Mouse (Mus musculus) brain, embryonic 18.5 days (tissue): Measurements from ENCODE around the gene Pthlh.
"Not testable (repeated sequence)": the region's sequence is repeated elsewhere in the genome, so short reads cannot be mapped to it uniquely, and the experiment has no call there.

Experiments
- DNase-seq: peaks from one replicate; pipeline ENCODE4 v3.0.0-alpha.2; 2012; ENCODE audit warnings: low read depth, low spot score

Gene Pthlh

GRCm38 (mm10) chr6:147263587-147264565 is at the start of gene Pthlh:
TSS of gene Pthlh (minus strand) at chr6:147264183.
- no peak for DNase-seq

DNA sequence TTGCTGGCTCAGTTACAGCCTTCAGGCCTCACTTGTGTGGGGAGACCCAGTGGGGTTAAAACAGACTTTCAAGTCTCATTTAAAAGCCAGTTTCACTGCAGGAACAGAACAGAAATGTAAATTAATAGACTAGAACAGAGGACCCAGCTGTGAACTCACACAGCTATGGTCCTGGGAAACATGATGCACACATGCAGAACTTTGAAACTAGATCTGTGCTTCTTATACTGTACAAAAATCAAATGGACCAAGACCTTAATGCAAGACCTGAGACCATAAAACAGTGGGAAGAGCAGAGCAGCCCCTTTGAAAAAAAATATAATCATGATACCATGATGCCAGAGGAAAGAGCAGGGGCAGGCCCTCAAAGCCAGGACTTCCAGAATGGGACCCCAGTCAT is 49.3 kb upstream of the Pthlh start:
- DNase-seq: no peak

DNA sequence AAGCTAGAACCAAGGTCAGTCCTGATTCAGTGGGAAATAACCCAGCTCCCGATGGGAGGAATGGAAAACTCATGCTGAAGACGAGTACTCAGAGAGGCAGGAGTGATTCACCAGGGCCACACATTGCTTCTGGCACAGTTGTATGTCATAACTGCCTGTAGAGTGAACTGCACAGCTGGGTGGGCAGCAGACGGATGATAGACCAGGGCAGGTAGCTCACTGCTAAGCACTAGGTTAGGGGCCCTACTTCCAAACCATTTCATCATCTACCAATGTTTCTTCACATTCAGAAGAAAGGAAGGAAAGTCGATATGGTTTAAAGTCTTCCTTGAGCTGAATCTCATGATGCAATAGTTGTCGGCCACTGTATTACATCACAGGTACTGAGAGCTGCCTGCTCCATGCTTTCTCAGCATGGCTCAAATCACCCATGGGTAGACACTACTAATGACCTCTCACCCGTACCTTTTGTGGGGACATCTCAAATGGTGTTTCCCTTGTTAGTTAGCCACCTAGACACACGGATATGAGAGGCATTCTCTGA is 46.5 kb upstream of the Pthlh start:
- DNase-seq: no peak

GRCm38 (mm10) chr6:147310035-147310434 is 46.1 kb upstream of the Pthlh start:
- no peak for DNase-seq

DNA sequence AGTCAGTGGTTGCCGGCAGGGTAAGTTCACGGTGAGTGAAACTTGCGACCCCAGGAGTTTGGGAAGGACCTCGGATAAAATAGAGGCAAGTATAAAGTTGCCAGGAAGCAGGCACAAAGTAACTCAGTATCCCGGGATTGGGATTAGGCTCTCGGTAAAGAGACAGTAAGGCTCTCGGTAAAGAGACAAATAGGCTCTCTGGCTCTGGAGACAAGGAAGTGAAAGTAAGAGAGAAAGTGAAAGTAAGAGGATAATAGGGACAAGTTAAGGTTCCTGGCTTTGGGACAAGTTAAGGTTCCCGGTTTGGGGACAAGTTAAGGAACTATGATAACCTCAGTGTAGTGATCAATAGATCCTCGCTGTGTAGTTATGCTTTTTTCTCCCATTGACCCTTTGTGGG is 40.3 kb upstream of the Pthlh start:
- DNase-seq: not testable (repeated sequence)

DNA sequence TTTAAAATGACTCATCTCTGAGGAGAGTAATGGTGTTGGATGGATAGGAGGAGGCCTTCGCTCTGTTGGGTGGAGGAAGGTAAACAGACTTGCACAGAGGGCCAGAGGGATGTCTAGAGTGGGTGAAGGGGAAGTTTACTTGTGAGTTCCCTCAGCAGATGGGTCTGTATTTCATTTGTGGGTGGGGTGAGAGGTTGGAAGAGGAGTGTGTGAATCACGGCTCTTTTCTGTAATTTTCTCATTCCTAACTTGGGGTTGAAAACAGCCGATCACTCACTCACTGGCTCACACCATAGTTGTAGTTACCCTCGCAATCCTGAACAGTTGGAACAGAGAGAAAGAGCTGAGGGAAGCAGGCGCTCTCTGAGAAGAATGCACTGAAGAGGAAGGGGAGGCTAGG is 35.6 kb upstream of the Pthlh start:
- DNase-seq: no peak

GRCm38 (mm10) chr6:147279309-147279708 is 15.3 kb upstream of the Pthlh start:
- no peak for DNase-seq

DNA sequence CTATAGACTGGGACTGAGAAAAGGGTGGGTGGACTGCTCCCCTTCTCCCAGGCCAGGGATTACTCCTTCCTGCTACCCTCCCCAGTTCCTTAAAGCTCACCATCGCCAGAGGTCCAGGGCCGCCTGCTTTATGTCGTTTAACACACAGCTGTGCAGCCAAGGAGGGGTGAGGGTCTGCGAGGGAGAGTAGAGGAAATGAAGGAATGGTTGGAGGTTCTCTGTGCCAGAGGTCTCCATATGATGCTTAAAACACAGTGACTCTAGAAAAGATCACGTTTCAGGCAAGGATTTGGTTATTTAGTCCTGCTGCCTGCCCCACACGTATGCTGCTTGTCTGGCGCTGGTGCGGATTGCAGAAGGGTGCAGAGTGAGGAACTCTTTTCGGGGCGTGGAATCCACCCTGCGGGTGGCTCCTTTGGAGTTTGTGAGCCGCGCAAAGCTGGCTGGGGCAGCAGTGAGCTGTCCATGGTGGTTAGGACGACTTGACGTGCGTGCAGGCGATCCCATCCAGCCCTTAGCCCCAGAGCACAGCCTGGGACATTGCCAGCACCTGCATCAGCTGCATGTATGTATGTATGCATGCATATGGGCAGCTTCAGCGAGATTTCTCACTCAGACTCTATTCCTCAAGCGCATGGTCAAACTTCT is 4.3 kb upstream of the Pthlh start:
- no peak for DNase-seq

DNA sequence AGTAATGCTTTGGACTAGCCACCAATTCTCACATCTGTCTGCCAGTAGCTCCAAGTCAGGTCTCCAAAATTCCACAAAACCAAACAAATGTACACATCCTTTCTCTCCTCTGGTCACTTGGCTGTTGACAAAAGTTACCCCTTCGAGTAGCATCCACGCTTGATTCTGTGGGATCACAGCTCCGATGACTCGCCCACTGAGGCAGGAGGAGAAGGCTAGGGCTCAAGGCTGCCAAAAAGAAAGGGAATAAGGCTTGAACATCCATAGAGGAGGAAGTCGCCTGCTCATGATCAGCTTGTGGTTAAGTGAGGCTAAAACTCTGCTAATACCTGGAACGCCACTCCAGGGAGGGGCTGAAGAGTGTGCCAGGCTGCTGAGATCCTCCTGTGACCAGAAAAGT is 2.5 kb upstream of the Pthlh start:
- no peak for DNase-seq

GRCm38 (mm10) chr6:147263178-147263577 is 805 bp downstream of the Pthlh start:
- DNase-seq: no peak

DNA sequence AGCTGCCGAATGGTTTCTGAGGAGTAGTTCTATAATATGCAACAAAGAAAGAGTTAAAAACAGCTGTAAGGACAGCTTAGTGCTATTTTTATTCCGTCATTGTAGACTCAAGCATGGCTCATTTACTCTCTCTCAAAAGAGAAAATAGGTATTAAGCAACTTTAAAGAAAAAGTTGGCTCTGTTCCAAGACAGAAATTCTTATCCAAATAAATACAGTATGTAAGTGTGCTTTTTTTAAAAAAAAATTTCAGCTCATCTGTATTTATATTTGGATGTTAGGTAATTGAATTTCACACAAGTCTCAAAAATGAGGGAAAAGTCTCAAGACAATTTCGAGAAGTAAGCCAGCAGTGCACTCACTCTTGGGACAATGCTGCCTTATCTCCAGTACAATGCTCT is 2.4 kb downstream of the Pthlh start:
- DNase-seq: no peak

GRCm38 (mm10) chr6:147260766-147261165 is 3.2 kb downstream of the Pthlh start:
- no peak for DNase-seq

DNA sequence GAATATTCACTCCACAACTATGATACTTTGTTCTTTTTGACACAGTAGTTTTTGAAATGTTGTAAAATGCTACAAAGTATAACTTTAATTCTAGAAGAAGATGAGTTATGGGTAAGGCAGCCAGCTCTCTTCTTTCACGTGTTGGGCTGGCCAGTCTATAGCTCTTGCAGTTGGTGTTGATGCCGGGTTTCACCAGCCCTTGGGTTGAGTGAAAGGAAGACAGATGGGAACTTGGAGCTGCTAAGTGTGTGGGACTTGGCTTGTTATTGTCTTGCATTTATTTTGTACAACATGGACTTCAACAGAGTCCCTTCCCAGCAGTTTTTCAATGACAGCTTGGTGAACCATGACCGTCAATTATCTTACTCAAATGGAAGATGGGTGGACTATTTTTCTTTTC is 16.2 kb downstream of the Pthlh start:
- DNase-seq: no peak

DNA sequence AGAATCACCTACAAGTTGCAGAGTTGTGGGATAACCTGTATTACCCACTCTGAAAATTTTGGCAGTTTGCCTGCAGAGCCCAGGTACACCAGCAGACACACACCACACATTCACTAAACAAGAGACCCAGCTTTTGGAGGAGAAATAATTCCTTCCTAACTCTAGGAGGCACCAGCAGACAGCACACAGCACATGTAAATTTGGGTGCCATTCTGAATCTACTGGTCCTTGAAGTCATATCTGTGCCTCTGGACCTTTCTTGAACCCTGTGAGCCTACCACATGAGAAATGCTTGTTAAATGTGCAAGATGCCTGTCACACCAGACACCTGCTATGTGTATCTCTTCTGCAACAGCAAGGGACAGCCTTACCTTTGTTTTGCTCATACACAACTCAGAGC is 19.7 kb downstream of the Pthlh start:
- DNase-seq: no peak

DNA sequence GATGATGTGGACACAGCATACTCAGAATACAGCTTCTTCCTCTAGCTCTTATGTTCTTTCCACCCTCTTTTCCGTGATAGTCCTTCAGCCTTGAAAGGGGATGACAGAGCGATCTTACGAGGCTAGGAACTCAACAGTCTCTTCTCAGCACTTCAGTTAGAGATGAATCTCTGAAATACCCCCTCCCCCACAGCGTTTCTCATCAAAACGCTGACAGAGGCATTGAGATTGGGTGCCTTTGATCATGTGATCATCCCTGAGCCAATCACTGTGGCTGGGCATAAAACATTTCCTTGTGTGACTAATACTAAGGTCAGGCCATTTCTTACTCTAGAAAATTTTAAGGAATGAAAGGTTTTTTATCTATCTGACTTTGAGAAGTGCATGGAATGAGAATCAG is 20.3 kb downstream of the Pthlh start:
- no peak for DNase-seq

DNA sequence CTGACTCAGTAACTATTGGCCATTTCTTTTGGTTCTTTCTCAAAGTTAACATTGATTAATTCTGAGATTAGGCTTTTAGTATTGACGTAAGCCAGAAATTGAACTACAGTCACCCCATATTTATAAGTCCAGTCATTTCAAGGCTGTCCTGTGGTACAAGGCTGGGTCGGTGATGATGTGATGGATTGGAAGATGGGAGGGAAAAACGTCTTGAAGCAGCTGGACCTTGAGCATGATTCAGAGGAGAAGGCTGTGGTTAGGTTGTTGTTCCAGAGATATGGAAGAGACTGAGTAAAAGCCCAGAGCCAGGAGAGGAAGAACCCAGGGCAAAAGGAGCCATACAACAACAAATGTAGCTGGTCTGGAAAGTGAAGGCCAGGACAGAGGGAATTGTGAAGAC is 22.4 kb downstream of the Pthlh start:
- no peak for DNase-seq

DNA sequence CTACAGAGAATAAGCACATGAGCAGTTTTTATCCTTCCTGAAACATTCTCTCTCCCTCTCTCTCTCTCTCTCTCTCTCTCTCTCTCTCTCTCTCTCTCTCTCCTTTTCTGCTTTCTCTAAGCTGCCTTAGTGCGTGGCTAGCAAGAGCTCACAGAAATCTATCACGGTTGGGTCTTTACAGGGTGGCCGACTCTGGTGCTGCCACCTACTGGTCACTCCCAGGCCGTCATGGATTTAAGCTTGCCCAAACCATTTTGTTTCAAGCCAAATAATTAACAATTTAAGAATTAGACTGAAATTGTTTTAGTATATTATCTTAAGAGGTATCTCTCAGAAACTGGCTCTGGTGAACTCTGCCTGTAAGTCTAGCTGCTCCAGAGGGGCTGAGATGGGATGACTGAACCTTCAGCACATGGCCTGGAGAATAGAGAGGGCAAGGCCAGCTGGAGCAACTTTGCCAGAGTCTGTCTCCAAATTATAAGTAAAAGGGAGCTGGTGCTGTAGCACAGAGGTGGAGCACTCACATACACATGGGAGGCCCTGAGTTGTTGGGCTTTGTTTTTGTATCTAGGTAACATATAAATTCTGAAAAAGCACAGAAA is 23.7 kb downstream of the Pthlh start:
- no peak for DNase-seq

GRCm38 (mm10) chr6:147226696-147227095 is 37.3 kb downstream of the Pthlh start:
- no peak for DNase-seq

DNA sequence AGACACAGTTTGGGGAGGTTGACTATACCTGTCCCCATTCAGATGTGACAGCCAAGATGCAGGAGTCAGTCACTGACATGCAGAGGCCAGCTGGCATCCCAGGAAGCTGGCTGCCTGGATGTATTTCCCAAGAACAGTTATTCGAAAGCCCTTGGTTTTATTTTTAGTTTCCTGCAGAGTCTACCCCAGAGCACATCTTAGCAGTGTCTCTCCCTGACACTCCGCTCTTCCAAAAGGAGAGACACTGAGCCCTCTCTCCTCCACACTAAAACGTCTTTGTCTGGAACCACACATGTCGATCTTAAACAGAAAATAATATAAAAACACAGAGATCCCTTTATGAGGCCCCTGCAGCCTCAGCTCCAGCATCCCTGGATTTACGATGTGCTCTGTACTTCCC is 44.9 kb downstream of the Pthlh start:
- DNase-seq: no peak

- no peak for DNase-seq
These were observed 47.8 kb downstream of the Pthlh start for GRCm38 (mm10) chr6:147216156-147216555.

DNA sequence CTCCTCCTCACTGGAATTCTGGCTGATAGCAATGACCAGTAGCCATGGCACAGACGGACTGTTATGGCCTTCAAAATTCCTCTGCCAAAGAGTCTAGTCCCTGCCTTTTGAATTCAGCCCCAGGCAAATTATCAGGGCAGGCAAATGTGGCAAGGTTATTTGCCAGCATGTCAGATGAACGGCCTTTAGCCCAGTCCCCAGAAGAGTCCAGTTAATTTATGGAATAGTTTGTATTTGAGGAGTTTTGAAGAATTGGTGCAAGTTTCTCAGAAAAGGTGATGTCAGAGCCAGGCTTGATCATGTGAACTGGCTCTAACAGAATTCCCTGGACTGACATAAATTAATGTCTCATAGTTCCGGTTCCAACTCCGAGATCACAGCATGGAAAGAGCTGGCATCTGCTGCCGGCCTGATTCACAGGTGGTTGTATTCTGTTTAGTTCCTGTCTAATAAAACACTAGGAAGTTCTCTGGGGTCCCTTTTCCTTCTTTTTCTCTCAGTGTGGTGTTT is 56.1 kb downstream of the Pthlh start:
- no peak for DNase-seq
